Mouse (Mus musculus) leukemia stem cell, adult 10-12 weeks (primary cell): ENCODE data around the gene Dhx57. TPM values are rescaled to one million over a fixed set of nuclear protein-coding genes. Genes with fewer than 3 reads are reported as not detected.

Experiments
- polyA plus RNA-seq: library from polyadenylated mRNA; stranded (reverse); fragments of >175 nt; gene quantifications from 2 replicates; pipeline ENCODE4 v1.2.3, GENCODE M21; 2012; ENCODE audit warnings: low replicate concordance

The Dhx57 gene
- polyA plus RNA-seq, result 4.3 and 5.9 TPM in 2 replicates

GRCm38 (mm10) chr17:80290074-80290657 is at the start of gene Dhx57, which contains the start of gene Morn2:
Dhx57 (minus strand) TSS chr17:80290476.
Morn2 (plus strand) TSS chr17:80290203.

GRCm38 (mm10) chr17:80307251-80307650 is 17.0 kb upstream of the Dhx57 start, which contains the start of gene Arhgef33:
Arhgef33 (plus strand) TSS chr17:80307407.

GRCm38 (mm10) chr17:80224326-80225116 is 65.8 kb downstream of the Dhx57 start, which contains the start of gene Gemin6:
Gemin6 (plus strand) TSS chr17:80224441.

GRCm38 (mm10) chr17:80206671-80207581 is 83.3 kb downstream of the Dhx57 start, which contains the start of the genes Srsf7 and Ttc39d:
Srsf7 (minus strand) TSS chr17:80207307.
Ttc39d (plus strand) TSS chr17:80207460.

Other genes with a start within 250 kb of the Dhx57 start
- 40.5 and 49.8 TPM in 2 replicates for gene Hnrnpll, start 228.1 kb downstream of the Dhx57 start, polyA plus RNA-seq
- 0.28 TPM in 1 of 2 replicates, not detected in the other for gene Galm, start 163.0 kb downstream of the Dhx57 start, polyA plus RNA-seq
- 3.3 and 125 TPM in 2 replicates for gene Srsf7, start 83.2 kb downstream of the Dhx57 start, polyA plus RNA-seq
- 0.07 TPM in 1 of 2 replicates, not detected in the other for gene Ttc39d, start 83.0 kb downstream of the Dhx57 start, polyA plus RNA-seq
- 0.47 and 0.94 TPM in 2 replicates for gene Gemin6, start 66.0 kb downstream of the Dhx57 start, polyA plus RNA-seq
- gene Morn2, start 273 bp downstream of the Dhx57 start, polyA plus RNA-seq, result 0.82 and 1.5 TPM in 2 replicates
- gene Arhgef33, start 16.9 kb upstream of the Dhx57 start, polyA plus RNA-seq, result 0.11 and 0.24 TPM in 2 replicates
- gene Gm10190, start 83.1 kb upstream of the Dhx57 start, polyA plus RNA-seq, result not detected in 2 replicates
- gene Sos1, start 190.0 kb upstream of the Dhx57 start, polyA plus RNA-seq, result 3.2 and 4.6 TPM in 2 replicates